Mouse (Mus musculus): Measurements from ENCODE around the gene Slc30a2. TPM values are rescaled to one million over a fixed set of nuclear protein-coding genes. Genes with fewer than 3 reads are reported as not detected.

The Slc30a2 gene
- polyA plus RNA-seq, 1 experiment from 2014 or later, result not detected

DNA sequence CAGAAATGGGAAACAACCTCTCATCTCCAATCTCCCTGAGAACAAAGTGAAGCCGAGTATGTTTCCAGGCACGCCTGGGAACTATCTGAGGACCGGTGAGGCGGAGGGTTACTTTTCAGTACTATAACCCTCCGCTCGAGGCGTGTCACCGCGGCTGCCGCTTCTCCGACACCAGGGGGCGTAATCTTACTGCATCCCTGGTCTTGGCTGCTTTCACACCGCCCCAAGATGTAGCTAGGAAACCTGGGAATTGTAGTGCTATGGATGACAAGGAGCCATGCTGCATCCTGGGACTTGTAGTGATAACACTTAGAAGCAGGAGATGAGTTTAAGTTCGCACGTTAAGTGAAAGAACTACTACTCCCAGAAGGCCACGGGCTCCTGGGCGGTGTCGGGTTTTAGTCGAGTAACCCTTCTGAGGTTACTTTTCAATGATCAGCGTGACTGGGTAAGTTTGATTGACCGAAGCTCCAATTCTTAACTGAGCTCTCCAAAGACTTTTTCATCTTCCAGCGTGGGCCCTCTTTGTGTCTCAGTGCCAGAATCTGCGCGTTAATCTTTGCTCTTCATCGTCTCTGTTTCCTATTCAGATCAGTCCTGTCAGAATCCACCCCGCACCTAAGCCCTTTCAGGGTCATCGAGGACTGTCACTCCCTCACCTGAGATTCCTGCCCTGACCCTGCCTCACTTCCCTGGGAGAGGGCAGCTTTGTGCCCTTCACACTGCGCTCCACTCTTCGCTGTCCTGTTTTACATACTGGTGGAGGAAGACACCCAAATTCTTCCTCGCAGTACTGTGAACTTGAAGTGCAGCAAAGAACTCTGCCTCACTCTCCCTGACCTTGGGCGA is 53.2 kb downstream of the Slc30a2 start, which contains the start of gene Pafah2:
Gene Pafah2 (plus strand): TSS at position 344 of the 849 bp plus-strand sequence.
- peak; percentile 98 for DNase-seq (ENCODE audit: low spot score, missing footprints)
- Histone ChIP-seq H3K4me2 (peak within 1 kb of the TSS; percentile 71), H3K4me3 (ENCODE audit: low read depth, low read length) (peak within 1 kb of the TSS; percentile 38), H3K9me3 (ENCODE audit: control insufficient read depth, low read length) (no peaks in the 10 kb centered on the region), H3K27ac (ENCODE audit: low read depth, low read length) (no peak within 1 kb of the TSS), H3K27me3 (ENCODE audit: control insufficient read depth, insufficient read depth, low read length) (no peaks in the 10 kb centered on the region), H3K9ac (ENCODE audit: low read length) (peak within 1 kb of the TSS; percentile 66), H3K4me1 (ENCODE audit: control insufficient read depth, insufficient read depth, low read length) (peaks cover 6% of the 10 kb centered on the region), H3K36me3 (ENCODE audit: control insufficient read depth, insufficient read depth, low read length) (no peaks in the 10 kb centered on the region)
- under 1% methylated on average over 31 of the region's 31 CpGs for WGBS
- ATAC-seq (ENCODE audit: low FRiP score), result peak; percentile 98

DNA sequence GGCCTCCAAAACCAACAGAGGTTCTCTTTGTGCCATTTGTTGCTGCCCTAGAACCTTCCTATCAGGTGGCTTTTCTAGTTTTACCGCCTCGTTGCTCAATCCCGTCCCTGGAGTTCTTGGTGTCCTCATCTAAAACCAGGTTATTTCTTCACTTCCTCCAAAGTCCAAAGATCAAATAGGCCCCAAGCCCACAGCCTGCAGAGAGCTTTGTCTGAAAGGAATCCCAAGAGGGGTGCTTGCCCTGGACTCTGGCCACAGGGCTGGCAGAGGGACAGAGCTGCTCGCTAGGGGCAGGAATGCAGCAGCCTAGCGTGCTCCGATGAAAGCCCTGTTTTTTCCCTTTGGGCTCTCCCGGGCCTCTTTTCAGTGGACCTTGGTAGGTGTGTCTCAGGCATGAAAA is 54.1 kb downstream of the Slc30a2 start:
- H3K27ac ChIP-seq (ENCODE audit: low read depth, low read length), result no peak overlapping the region
- no peak overlapping the region for H3K4me3 ChIP-seq (ENCODE audit: low read depth, low read length)

DNA sequence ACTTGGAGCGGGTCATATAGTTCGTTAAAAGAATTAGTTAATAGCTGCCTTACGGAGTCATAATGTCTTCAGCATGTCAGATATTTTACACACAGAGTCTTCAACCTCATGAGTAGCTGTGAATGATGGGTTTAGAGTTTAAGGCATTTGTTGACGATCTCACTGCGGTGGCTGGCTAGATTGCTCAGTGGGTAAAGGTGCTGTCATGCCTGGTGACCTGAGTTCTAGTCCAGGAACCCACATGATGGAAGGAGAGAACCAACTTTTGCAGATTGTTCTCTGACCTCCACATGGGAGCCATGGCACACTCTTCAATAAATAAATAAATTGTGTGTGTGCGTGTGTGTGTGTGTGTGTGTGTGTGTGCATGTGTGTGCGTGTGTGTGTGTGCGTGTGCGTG is 54.8 kb downstream of the Slc30a2 start:
- Histone ChIP-seq H3K4me3 (ENCODE audit: low read depth, low read length) (no peak overlapping the region), H3K4me1 (ENCODE audit: control insufficient read depth, insufficient read depth, low read length) (peaks cover 11% of the 10 kb centered on the region), H3K27ac (ENCODE audit: low read depth, low read length) (no peak overlapping the region), H3K4me2 (no peak overlapping the region), H3K27me3 (ENCODE audit: control insufficient read depth, insufficient read depth, low read length) (no peaks in the 10 kb centered on the region), H3K9ac (ENCODE audit: low read length) (no peak overlapping the region), H3K36me3 (ENCODE audit: control insufficient read depth, insufficient read depth, low read length) (no peaks in the 10 kb centered on the region), H3K9me3 (ENCODE audit: control insufficient read depth, low read length) (no peaks in the 10 kb centered on the region)
- WGBS, result 95% methylated on average over 9 of the region's 9 CpGs
- DNase-seq (ENCODE audit: low spot score, missing footprints) (peak; percentile 69), ATAC-seq (ENCODE audit: low FRiP score) (no peak)

More for the DNA sequence above, 54.1 kb downstream of the Slc30a2 start:
- no peaks in the 10 kb centered on the region for H3K9me3 ChIP-seq (ENCODE audit: control insufficient read depth, low read length)
- WGBS, result 34% methylated on average over 7 of the region's 7 CpGs
- H3K36me3 ChIP-seq (ENCODE audit: control insufficient read depth, insufficient read depth, low read length), result no peaks in the 10 kb centered on the region
- H3K27me3 ChIP-seq (ENCODE audit: control insufficient read depth, insufficient read depth, low read length), result no peaks in the 10 kb centered on the region
- peaks cover 11% of the 10 kb centered on the region for H3K4me1 ChIP-seq (ENCODE audit: control insufficient read depth, insufficient read depth, low read length)
- DNase-seq (ENCODE audit: low spot score, missing footprints) (no peak), ATAC-seq (ENCODE audit: low FRiP score) (no peak)
- H3K9ac ChIP-seq (ENCODE audit: low read length), result peak overlapping the region; percentile 42; the same call in 1 of the 2 replicates
- peak overlapping the region; percentile 30 for H3K4me2 ChIP-seq

DNA sequence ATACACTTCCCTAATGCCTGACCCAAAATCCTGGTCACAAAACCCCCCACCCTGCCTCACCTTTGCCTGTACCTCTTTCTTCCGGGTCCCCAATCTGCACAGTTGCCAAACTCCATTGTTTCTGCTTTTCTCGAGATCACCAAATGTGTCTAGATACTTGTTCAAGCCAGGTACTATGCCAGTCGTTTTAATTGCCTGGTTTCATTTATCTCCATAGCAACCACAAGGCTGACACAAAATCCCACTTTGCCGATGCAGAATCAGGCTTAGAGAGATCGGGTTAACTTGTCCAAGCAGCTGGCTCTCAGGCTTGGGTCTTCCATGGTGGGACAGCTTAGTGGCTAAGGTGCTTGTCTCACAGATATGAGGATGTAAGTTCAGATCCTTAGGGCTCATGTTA is 57.2 kb downstream of the Slc30a2 start:
- H3K27ac ChIP-seq (ENCODE audit: low read depth, low read length), result no peak overlapping the region
- H3K4me1 ChIP-seq (ENCODE audit: control insufficient read depth, insufficient read depth, low read length), result peaks cover 11% of the 10 kb centered on the region
- 30% methylated on average over 5 of the region's 5 CpGs for WGBS
- H3K4me2 ChIP-seq, result no peak overlapping the region
- H3K9me3 ChIP-seq (ENCODE audit: control insufficient read depth, low read length), result no peaks in the 10 kb centered on the region
- no peak overlapping the region for H3K4me3 ChIP-seq (ENCODE audit: low read depth, low read length)
- ATAC-seq (ENCODE audit: low FRiP score) (no peak), DNase-seq (ENCODE audit: low spot score, missing footprints) (peak; percentile 74)
- no peaks in the 10 kb centered on the region for H3K36me3 ChIP-seq (ENCODE audit: control insufficient read depth, insufficient read depth, low read length)
- H3K9ac ChIP-seq (ENCODE audit: low read length), result no peak overlapping the region
- H3K27me3 ChIP-seq (ENCODE audit: control insufficient read depth, insufficient read depth, low read length), result no peaks in the 10 kb centered on the region

DNA sequence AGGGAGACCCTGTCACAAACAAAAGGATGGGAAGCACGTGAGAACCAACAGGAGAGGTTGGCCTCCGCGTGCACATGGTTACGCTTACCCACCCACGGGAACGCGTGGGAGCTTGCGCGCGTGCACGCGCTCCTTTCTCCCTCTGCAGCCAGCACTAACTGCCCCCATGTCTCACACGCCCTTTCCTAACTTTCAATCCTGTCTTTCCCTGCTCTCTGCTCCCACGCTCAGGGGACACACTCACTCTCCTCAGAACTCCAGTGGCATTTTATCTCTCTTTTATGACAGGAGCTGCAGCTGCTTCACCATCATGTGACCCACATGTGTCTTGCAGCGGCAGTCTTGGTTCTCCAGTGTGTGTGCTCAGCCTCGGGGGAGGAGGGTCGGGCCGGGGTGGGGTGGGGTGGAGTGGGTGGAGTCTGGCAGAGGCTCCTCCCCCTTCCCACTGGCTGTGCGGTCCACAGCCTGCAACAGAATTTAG is 58.2 kb downstream of the Slc30a2 start:
- Histone ChIP-seq H3K9ac (ENCODE audit: low read length) (no peak overlapping the region), H3K27ac (ENCODE audit: low read depth, low read length) (no peak overlapping the region), H3K4me1 (ENCODE audit: control insufficient read depth, insufficient read depth, low read length) (peaks cover 11% of the 10 kb centered on the region), H3K4me2 (peak overlapping the region; percentile 49), H3K4me3 (ENCODE audit: low read depth, low read length) (peak overlapping the region; percentile 17), H3K27me3 (ENCODE audit: control insufficient read depth, insufficient read depth, low read length) (no peaks in the 10 kb centered on the region), H3K9me3 (ENCODE audit: control insufficient read depth, low read length) (no peaks in the 10 kb centered on the region), H3K36me3 (ENCODE audit: control insufficient read depth, insufficient read depth, low read length) (no peaks in the 10 kb centered on the region)
- DNase-seq (ENCODE audit: low spot score, missing footprints), result peak; percentile 92
- WGBS, result 9% methylated on average over 19 of the region's 19 CpGs
- ATAC-seq (ENCODE audit: low FRiP score), result peak; percentile 78

DNA sequence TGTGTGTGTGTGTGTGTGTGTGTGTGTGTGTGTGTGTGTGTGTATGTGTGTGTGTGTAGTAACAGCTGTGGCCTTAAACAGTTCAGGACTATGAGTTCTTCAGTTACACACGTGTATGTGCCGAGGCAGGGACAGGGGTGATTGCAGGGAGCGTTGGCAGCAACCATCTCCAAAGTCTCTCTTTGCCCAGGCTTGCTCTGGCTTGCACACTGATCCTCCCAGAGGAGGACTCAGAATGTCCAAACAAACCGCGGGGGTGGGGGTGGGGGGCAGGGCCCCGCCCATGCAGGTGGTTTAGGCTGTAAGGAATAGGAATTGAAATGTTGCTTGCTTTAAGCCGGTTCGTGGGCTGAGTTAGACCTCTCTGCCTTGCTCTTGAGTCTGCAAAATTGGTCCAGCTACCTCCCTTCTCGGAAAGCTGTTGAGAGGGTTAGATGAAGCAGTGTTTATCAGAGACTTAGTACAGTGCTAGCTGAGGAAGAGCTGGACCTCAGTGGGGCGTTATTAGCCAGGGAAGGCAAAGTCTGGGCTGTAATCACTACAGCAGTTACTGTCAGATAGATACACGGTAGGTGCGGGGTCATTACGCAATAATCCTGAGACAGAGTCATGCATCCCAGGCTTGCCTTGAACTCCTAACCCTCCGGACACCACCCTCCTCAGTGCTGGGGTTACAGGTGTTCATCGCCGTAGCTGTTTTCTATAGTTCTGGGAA is 59.0 kb downstream of the Slc30a2 start:
- no peak overlapping the region for H3K4me2 ChIP-seq
- 68% methylated on average over 16 of the region's 16 CpGs for whole genome bisulfite sequencing
- H3K36me3 ChIP-seq (ENCODE audit: control insufficient read depth, insufficient read depth, low read length), result no peaks in the 10 kb centered on the region
- H3K9me3 ChIP-seq (ENCODE audit: control insufficient read depth, low read length), result no peaks in the 10 kb centered on the region
- DNase-seq (ENCODE audit: low spot score, missing footprints) (peak; percentile 73), ATAC-seq (ENCODE audit: low FRiP score) (0 out of 2 replicates have a peak, but pooled peaks have one; percentile 34)
- H3K4me3 ChIP-seq (ENCODE audit: low read depth, low read length), result no peak overlapping the region
- H3K4me1 ChIP-seq (ENCODE audit: control insufficient read depth, insufficient read depth, low read length), result peaks cover 7% of the 10 kb centered on the region
- H3K27me3 ChIP-seq (ENCODE audit: control insufficient read depth, insufficient read depth, low read length), result no peaks in the 10 kb centered on the region
- H3K27ac ChIP-seq (ENCODE audit: low read depth, low read length), result no peak overlapping the region
- H3K9ac ChIP-seq (ENCODE audit: low read length), result no peak overlapping the region

DNA sequence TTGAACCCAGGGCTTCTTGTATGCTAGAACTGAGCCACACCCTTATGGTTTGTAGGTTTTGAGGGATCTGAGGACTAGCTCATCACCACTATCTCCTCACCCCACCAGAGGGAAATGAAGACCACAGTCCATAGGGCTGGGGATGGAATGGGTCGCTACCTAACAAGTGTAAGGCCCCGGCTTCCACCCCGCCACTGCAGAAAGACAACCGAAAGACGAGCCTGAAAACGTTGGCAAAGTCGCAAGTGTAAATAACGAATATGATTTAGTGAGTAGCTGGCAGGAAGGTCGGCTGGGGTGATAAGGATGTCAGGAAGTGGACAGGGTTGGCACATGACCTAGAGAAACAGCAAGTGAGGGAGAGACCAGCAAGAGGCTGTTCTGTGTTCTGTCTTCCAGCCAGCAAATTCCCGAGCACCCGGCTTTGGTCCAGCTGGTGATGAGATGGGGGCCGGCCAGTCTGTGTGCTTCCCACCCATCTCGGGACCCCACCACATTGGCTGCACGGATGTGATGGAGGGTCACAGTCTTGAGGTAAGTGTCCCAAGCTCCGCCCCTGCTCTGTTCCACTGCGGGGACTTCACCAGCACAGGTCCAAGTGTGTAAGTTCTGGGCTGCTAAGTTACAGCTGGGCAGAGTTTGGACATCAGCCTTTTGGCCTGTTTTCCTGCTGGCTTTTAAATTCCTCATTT is 59.7 kb downstream of the Slc30a2 start:
- H3K27me3 ChIP-seq (ENCODE audit: control insufficient read depth, insufficient read depth, low read length), result no peaks in the 10 kb centered on the region
- H3K9ac ChIP-seq (ENCODE audit: low read length), result no peak overlapping the region
- no peaks in the 10 kb centered on the region for H3K9me3 ChIP-seq (ENCODE audit: control insufficient read depth, low read length)
- DNase-seq (ENCODE audit: low spot score, missing footprints) (peak; percentile 74), ATAC-seq (ENCODE audit: low FRiP score) (no peak)
- no peak overlapping the region for H3K4me3 ChIP-seq (ENCODE audit: low read depth, low read length)
- 83% methylated on average over 16 of the region's 16 CpGs for whole genome bisulfite sequencing
- no peak overlapping the region for H3K27ac ChIP-seq (ENCODE audit: low read depth, low read length)
- no peak overlapping the region for H3K4me2 ChIP-seq
- H3K4me1 ChIP-seq (ENCODE audit: control insufficient read depth, insufficient read depth, low read length), result peaks cover 5% of the 10 kb centered on the region; the same call in 1 of the 2 replicates
- no peaks in the 10 kb centered on the region for H3K36me3 ChIP-seq (ENCODE audit: control insufficient read depth, insufficient read depth, low read length)

DNA sequence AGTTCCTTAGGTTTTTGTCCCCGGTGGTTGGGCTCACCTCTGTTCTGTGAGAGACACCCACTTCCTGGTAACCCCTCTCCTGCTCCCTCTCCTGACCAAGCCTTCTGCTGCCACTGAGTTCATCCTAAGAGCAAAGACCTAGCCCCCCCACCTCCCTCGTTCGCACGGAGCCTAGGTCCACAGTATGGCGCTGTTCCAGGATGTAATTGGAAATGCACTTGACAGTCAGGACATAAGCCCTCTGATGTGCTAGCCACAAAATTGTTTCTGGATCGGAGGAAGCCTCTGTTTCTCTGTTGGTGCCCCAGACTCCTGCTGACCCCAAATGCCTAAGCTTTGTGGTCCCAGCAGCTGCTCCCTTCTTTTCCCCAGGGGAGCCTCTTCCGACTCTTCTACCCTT is 60.7 kb downstream of the Slc30a2 start:
- Histone ChIP-seq H3K9ac (ENCODE audit: low read length) (no peak overlapping the region), H3K36me3 (ENCODE audit: control insufficient read depth, insufficient read depth, low read length) (no peaks in the 10 kb centered on the region), H3K4me3 (ENCODE audit: low read depth, low read length) (no peak overlapping the region), H3K4me1 (ENCODE audit: control insufficient read depth, insufficient read depth, low read length) (peaks cover 5% of the 10 kb centered on the region; the same call in 1 of the 2 replicates), H3K27me3 (ENCODE audit: control insufficient read depth, insufficient read depth, low read length) (no peaks in the 10 kb centered on the region), H3K4me2 (no peak overlapping the region), H3K27ac (ENCODE audit: low read depth, low read length) (no peak overlapping the region), H3K9me3 (ENCODE audit: control insufficient read depth, low read length) (no peaks in the 10 kb centered on the region)
- ATAC-seq (ENCODE audit: low FRiP score) (no peak), DNase-seq (ENCODE audit: low spot score, missing footprints) (no peak)
- 64% methylated on average over 7 of the region's 7 CpGs for WGBS

Measured in midbrain, embryonic 11.5 days (tissue).